Mouse (Mus musculus): Measurements from ENCODE around the gene Agpat1.
A peak's percentile ranks its signal among the peaks of the same experiment; 100 is the strongest.

Agpat1 gene

GRCm38 (mm10) chr17:34586796-34587422, 17.2 kb upstream of the Agpat1 start:
- peak; percentile 92 for DNase-seq

GRCm38 (mm10) chr17:34587423-34587811, 16.6 kb upstream of the Agpat1 start:
- DNase-seq, result peak; percentile 98

- no peak for DNase-seq
Measured at GRCm38 (mm10) chr17:34587814-34588213, 16.2 kb upstream of the Agpat1 start.

DNA sequence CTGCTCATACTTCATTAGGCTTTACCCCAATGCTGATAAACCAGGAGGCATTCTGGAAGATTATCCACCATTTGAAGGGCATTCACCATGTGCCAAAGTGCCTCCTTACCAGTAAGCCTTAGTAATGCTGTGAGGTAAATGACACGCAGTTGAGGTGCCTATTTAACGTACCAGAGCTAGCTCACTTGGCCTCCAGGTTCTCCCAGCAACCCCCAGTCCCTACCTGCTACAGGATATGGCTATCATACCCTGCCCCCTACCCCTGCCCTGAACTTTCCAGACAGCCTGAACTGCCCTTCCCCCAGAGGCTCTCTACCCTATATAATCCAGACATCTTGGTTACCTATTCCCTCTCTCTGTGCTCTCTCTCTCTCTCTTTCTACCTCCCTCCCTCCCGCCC, 15.3 kb upstream of the Agpat1 start:
- peak; percentile 55 for DNase-seq

GRCm38 (mm10) chr17:34589206-34589605, 14.9 kb upstream of the Agpat1 start:
- DNase-seq, result peak; percentile 32

- peak; percentile 63 for DNase-seq
Measured at GRCm38 (mm10) chr17:34589681-34590101, 14.4 kb upstream of the Agpat1 start, which contains the start of gene Gpsm3. Gpsm3 (plus strand) TSS chr17:34589806.

DNA sequence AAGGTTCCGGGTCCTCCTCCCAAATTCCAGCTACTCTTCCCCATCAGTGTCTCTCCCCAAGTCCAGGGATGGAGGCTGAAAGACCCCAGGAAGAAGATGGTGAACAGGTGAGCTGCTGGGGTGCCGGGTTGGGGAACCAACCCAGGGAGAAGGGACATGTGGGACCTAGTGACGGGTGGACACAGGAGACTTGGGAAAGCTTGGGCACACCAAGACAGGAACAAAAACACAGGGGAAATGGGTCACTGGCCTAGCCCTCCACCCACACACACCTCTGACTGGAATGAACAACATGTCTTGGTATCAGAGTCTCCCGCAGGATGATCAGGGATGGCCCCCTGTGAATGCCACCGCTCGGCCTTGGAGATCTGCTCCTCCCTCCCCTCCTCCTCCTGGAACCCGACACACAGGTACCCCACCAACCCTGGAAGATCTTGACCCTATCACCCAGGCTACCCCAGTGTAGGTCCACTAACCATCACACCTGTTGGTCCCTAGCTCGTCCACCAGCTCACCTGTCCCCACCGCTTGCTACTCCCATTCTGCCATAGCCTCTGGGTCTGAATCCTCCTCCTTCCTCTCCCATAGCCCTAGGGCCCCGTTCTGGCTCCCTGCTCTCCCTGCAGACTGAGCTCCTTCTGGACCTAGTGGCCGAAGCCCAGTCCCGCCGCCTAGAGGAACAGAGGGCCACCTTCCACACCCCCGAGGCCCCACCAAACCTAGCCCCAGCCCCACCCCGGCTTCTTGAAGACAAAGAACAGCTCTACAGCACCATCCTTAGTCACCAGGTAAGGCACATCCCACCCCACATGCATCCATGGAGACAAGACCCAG, 13.7 kb upstream of the Agpat1 start:
- peak; percentile 65 for DNase-seq

GRCm38 (mm10) chr17:34591029-34591993, 12.8 kb upstream of the Agpat1 start, which contains the start of gene Pbx2:
Pbx2 (plus strand) TSS chr17:34591266.
- DNase-seq, result peak; percentile 77

DNA sequence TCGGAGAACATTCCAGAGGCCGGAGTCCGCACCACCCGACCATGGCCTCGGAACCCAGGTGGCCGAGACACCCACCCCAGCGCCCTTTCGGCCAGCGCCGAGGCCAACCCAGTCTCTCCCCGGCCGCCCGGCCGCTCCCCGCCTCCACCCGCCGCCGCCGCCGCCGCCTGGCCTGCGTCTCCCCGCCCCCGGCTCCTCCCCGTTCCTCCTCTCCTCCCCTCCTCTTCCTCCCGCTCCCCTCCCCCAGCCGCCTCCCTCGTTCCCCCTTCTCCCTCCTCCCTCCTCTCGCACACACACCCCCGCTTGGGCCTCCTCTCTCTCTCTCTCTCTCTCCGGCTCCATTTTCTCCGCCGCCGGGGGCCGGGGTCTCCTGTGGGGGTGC, 12.1 kb upstream of the Agpat1 start:
- DNase-seq, result peak; percentile 87

DNA sequence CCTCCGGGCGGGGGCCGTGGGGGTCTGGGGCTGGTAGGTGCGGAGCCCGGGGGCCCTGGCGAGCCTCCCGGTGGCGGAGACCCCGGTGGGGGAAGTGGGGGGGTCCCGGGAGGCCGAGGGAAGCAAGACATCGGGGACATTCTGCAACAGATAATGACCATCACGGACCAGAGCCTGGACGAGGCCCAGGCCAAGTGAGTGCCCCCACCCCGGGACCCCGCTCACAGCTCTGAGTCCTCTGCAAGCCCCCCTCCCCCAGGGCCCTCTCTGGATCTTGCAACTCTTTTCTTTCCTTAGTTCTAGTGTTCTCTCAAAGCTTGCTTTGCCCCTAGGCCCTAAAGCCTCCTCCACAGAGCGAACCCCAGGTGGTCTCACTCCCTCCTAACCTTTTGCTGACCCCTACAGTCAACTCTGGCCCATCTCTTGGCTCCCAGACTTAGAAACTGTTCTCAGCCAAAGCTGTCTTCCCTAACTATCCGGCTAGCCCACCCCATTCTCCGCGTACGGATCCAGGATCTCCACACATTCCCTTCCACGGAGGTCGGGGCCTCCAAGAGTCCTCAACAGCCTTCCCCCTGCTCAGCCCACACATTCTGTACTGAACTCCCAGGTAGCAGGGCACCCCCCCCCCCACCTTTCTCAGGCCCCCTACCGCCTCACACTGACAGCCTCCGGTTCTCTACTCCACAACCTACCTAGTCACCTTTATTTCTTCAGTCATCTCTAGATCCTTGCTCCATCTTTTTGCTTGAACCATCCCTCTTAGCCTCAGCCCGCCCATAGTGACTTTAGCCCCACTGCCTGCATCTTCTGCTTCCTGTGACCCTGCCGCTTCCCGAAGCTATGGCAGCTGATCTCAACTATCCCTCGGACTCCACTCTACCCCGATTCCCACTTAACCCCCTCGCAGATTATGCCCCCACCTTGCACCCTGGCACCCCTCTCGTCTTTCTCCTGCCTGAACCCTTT, 11.2 kb upstream of the Agpat1 start:
- peak; percentile 84 for DNase-seq

DNA sequence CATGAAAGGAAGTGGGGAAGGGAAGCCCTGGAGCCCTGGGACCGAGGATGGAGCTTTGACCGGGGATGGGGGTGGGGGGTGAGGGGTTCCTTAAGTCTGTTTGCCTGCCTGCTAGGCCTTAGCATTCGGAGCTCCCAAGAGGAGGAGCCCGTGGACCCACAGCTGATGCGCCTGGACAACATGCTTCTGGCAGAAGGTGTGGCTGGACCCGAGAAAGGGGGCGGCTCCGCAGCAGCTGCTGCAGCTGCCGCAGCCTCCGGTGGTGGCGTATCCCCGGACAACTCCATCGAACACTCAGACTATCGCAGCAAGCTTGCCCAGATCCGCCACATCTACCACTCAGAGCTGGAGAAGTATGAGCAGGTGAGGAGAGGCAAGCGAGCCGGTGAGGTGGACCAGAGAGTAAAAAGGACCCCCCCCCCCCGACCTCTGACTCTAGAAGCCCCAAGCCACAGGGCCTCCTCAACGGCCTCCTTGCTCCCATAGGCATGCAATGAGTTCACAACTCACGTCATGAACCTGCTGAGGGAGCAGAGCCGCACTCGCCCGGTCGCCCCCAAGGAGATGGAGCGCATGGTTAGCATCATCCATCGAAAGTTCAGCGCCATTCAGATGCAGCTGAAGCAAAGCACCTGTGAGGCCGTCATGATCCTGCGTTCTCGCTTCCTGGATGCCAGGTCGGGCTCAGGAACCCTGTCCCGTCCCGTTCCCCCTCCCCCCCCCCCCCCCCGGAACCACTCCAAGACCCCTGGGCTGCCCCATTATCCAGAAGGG, 10.1 kb upstream of the Agpat1 start:
- peak; percentile 63 for DNase-seq

GRCm38 (mm10) chr17:34596098-34596497, 8.0 kb upstream of the Agpat1 start:
- DNase-seq, result no peak

- peak; percentile 37 for DNase-seq
Measured at GRCm38 (mm10) chr17:34597566-34598095, 6.4 kb upstream of the Agpat1 start, which contains the start of gene Ager. Ager (plus strand) TSS chr17:34597862.

DNA sequence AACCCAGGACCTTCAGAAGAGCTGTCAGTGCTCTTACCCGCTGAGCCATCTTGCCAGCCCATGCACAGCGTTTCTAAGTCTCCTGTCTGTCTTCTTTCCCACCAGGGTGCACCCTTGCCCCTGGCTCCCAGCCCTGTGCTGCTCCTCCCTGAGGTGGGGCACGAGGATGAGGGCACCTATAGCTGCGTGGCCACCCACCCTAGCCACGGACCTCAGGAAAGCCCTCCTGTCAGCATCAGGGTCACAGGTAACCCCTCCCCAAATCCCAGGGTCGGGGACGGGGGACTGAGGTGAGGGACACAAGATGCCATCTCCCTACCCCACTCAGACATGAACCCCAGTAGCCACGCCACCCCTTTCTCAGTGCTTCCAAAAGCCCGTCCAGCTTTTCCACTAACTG, 4.2 kb upstream of the Agpat1 start:
- DNase-seq, result peak; percentile 60

DNA sequence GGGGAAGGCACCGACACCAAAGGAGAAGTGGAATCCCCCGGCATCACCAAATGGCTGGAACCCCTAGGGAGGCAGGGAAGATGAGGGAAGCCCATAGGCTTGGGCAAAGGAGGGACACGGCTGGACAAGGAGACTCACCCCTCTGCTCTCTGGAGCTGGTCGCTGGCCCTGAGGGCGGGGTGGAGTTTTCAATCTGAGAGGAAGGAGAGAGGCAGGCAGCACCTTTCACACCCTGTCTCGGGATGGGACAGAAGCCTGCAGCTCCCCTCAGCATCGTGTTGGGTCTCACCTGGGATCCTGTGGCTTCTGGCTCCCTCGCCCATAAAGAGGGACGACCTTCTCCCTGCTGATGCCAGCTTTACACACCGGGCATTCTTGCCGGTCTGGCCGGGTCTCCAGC, 2.3 kb upstream of the Agpat1 start:
- DNase-seq, result peak; percentile 69

DNA sequence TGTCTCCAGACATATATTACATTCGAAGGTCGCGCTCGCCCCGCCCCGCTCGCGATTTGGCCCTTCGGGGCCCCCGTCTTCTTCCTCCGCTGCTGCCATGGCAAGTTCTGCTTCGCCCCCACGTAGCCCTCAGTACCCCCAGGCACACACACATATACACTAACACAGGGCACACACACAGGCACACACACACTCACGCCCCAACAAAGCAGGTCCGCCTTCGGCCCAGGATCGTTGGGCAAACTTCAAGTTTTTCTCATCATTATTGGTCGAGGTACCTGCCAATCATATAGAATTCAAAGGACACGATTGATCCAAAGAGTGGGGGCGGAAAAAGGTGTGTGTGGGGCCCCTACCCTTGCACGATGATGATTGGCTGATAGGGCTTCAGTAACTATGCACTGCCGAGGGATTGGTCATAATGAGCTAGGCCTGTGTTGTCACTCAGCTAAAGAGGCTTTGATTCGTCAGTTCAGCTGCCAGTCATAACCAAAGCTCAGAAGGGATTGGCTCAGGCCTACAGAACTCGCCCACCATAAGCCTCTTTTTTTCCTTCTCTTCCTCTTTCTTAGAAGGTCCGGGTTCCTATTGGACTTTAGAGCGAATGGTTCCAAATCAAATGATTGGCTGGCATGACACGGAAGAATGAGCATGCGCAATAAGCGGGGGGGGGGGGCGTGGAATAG, 544 bp upstream of the Agpat1 start, which contains the start of gene Rnf5:
Gene Rnf5, minus strand, starts transcription at position 316 of the 686 bp plus-strand sequence.
- peak; percentile 100 for DNase-seq

- no peak for DNase-seq
Measured at GRCm38 (mm10) chr17:34604511-34605237, 612 bp downstream of the Agpat1 start.

DNA sequence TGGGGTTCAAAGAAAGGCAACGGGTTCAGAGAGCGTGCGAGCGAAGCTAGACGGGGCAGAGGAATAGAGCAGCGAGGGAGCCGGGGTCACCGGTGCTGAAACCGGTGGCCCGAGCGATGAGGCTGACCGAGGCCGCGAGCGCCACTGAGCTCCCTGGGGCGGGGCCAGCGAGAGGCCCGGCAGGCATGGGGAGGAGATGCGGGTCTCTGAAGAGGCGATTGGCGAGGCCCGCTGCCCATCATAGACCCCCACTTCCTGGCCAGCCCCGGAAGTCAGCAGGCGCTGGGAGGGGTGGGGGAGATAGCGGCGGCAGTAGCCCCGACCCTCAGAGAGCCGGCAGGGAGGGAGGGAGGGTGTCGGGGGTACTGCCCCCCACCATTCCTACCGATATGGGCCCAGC, 1.5 kb downstream of the Agpat1 start:
- peak; percentile 97 for DNase-seq

Measured in cerebellum, adult 9-11 months (tissue).